Mouse (Mus musculus): Measurements from ENCODE around the gene Bmp15. TPM values are rescaled to one million over a fixed set of nuclear protein-coding genes. Genes with fewer than 3 reads are reported as not detected.

The Bmp15 gene
- under 1 TPM; 0.12 to 0.34 (median 0.22) TPM for total RNA-seq (2022)

DNA sequence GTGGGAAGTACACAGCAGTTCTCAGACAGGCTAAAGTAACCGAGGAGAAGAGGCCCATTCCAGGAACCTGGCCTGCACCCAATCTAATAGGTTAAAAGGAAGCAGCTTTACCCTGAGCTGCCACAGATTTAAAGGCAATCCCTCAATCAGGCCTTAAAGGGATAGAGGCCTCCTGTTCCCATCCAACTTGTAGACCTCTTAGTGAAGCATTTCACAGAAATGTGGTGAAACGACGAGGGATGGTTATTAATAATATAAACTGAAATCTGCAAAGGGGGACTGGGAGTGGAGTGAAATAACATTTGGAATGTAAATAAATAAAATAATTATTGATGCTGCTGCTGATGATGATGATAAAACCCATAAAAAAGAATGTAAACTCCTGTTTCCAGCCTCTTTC is at the start of gene Bmp15:
TSS of gene Bmp15 (minus strand) at position 101 of the 400 bp plus-strand sequence.
- no peak for DNase-seq

DNA sequence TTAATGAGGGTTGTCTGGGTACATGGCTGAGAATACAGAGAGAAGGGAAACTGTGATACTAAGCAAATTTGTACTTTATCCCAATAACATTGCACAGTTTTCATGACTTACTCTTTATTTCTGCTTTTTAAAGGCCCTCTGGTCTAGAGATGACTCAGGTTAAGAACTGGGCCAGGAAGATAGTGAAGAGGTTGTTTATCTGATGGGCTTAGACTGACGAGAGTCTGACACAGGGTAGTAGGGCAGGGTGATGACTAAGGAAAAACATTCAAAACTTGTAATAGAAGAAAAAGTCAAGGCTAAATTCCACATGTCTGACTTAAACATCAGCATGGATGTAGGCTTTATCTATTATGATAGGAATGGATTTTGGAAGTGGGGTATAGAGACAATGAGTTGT is 48.3 kb upstream of the Bmp15 start:
- no peak for DNase-seq

DNA sequence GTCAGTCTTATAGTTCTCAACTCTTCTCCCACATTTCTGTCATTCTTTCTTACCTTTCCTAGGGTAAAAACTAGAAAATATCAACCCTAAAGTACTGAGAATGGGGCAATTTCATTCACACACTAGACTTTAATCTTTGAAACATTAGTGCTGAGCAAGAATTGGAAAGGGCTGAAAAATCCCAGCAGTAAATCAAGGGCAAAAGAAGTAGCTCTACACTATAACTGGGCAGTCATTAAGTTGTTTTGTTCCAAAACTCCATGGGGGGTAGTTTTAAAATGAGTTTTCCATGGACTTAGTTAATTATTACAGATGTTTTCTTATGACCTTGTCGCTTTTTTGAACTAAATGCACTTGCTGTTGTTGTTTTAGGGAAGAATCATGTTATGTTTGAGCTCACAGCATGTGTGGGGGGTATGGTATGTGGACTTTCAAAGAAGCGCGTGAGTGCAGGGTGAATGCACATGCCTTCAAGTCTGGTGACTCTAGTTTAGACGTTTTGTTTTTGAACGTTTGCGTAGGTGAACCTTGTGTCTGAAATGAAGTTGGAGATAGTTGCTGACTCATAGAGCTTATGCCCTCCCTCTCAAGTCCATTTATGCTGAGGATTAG is 37.1 kb upstream of the Bmp15 start:
- no peak for DNase-seq

DNA sequence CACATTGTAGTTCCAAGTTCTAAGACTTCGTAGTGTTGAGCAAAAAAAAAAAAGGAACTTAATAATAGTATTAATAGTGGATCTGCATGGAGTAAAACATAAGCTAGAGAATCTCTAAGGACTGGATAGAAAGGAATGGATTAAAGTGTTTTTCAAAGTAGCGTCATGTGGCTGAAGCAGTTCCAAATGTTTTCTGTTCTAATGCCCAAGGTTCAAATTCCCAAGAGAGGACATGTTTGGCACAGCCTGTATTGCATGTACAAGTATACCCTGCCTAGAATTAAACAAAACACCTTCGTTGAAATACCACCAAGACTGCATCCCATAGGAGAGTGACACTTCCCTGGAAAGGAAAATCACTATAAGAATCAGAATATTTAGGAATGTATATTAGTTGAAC is 36.4 kb upstream of the Bmp15 start:
- no peak for DNase-seq

DNA sequence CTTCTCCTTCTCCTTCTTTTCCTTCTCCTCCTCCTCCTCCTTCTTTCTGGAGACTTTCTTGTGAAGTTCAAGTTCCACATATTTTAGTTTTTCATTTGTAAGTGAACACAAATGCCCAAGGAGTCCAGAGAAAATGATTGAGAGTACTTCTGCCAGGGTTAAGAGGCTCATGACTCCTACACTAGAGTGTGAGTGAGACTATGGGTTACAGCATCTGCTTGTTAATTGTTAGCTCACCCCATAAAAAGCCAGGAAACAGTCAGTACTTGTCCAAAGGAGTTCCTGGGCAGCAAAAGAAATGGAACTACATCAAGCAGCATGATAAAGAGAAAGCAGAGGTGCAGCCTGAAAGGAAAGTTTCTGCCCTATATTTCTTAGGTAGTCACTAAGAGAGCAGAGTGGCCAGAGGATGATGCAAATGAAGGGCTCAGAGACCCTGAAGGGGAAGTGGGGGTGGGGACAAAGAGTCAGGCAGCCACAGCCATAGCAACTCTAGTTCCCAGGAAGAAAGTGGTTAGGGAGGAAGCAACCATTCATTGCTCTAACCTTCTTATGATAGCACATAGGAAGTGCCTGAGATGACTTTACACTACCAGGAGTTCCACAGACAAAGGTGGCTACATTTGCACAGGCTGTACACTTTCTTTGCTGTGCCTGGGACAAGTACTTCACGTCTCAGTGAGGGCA is 24.9 kb upstream of the Bmp15 start:
- DNase-seq: no peak

DNA sequence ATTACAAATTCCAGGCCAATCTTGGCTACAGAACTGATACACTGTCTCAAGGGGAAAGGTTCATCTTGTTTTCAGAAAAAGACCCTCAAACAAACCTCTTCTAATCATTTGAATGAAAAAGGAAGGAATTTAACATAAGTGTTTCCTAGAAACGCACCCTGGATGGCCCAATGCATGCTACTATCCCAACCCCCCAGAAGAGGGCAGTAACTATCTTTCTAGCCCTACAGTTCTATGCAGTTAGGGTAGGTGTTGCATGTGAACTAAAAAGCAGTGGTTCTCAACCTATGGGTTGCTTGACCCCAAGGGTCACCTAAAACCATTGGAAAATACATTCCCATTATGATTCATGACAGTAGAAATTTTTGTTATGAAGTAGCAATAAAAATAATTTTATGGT is 3.5 kb upstream of the Bmp15 start:
- no peak for DNase-seq

DNA sequence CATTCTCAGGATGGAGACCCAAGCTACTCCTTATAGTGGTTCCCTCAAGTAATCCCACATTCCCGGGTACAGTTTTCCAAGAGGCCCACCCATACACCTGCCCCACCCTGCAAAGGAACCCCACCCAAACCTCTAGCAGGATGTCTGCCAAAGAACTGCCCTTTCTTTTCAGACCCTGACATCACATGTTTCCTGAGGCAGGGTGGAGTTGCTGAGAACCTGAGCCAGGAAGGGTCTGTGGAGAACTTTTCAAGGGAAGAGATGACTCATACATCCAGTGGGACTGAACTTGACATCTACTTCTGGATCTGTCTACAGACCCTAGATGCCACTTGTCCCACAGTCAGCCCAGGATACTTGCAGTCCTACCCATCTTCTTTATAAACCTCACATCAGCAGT is 2.8 kb downstream of the Bmp15 start:
- no peak for DNase-seq

Other genes starting within 250 kb of the Bmp15 start
- gene AU022751, start 237.3 kb downstream of the Bmp15 start, total RNA-seq (2022): under 1 TPM in 2 of 4 experiments, not detected in 2; 0.46 to 0.52 TPM
- 1 to 10 TPM; 4.9 to 7.4 (median 5.6) TPM for gene Nudt10, start 147.7 kb downstream of the Bmp15 start, total RNA-seq (2022)
- 10 to 100 TPM; 15.0 to 35.0 (median 27.9) TPM for gene Shroom4, start 79.1 kb upstream of the Bmp15 start, total RNA-seq (2022)

Measured in adrenal gland, adult 8-10 months (tissue).